Mouse (Mus musculus) liver, embryonic 15.5 days (tissue): ENCODE measurements around the gene Rnf183. TPM values are rescaled to one million over a fixed set of nuclear protein-coding genes. Genes with fewer than 3 reads are reported as not detected.
"Not testable (repeated sequence)": the region's sequence is repeated elsewhere in the genome, so short reads cannot be mapped to it uniquely, and the experiment has no call there.

Experiments used
- ATAC-seq: fragments of 200-750 bp; cut with Nextera tagmentation; 2 replicates; pipeline ENCODE4 v1.8.0; 2017; ENCODE audit warnings: moderate number of reproducible peaks, mild to moderate bottlenecking, moderate library complexity; ENCODE audit not compliant: insufficient read depth
- H3K27ac ChIP-seq: fragments of 300-500 bp; sonication (generic); replicated peaks from 2 replicates; pipeline ENCODE4 v1.5.1; 2015; ENCODE audit warnings: mild to moderate bottlenecking, inconsistent platforms
- H3K27me3 ChIP-seq: fragments of 300-500 bp; sonication (generic); 2 replicates; pipeline ENCODE4 v1.6.1; 2015; ENCODE audit warnings: mild to moderate bottlenecking, inconsistent platforms
- H3K36me3 ChIP-seq: fragments of 300-500 bp; sonication (generic); replicated peaks from 2 replicates; pipeline ENCODE4 v1.6.1; 2015; ENCODE audit warnings: moderate library complexity, mild to moderate bottlenecking, inconsistent platforms
- H3K4me1 ChIP-seq: fragments of 300-500 bp; sonication (generic); replicated peaks from 2 replicates; pipeline ENCODE4 v1.6.1; 2015; ENCODE audit warnings: inconsistent platforms
- H3K4me2 ChIP-seq: fragments of 300-500 bp; sonication (generic); 2 replicates; pipeline ENCODE4 v1.6.1; 2015; ENCODE audit warnings: moderate library complexity, mild to moderate bottlenecking, inconsistent platforms
- H3K4me3 ChIP-seq: fragments of 300-500 bp; sonication (generic); replicated peaks from 2 replicates; pipeline ENCODE4 v1.5.1; 2015; ENCODE audit warnings: mild to moderate bottlenecking, inconsistent platforms
- H3K9ac ChIP-seq: fragments of 300-500 bp; sonication (generic); 2 replicates; pipeline ENCODE4 v1.6.1; 2015; ENCODE audit warnings: moderate library complexity, mild to moderate bottlenecking, inconsistent platforms
- H3K9me3 ChIP-seq: fragments of 300-500 bp; sonication (generic); replicated peaks from 2 replicates; pipeline ENCODE4 v1.6.1; 2016; ENCODE audit warnings: inconsistent platforms
- WGBS: fragments of 180-500 bp; shearing (Covaris S2); methylation state at CpG from one replicate; pipeline ENCODE4 v1.1.7; 2015; ENCODE audit warnings: mixed read lengths; ENCODE audit not compliant: insufficient replicate concordance; 5-methylcytosine and 5-hydroxymethylcytosine counted together
- polyA plus RNA-seq: library from polyadenylated mRNA; unstranded; fragments of >200 nt; fragmentation: Nextera tagmentation; extraction: Ambion mirVana; gene quantifications from 2 replicates; pipeline ENCODE4 v1.2.1, GENCODE M21; 2015

Gene Rnf183
- not detected in 2 replicates for polyA plus RNA-seq

DNA sequence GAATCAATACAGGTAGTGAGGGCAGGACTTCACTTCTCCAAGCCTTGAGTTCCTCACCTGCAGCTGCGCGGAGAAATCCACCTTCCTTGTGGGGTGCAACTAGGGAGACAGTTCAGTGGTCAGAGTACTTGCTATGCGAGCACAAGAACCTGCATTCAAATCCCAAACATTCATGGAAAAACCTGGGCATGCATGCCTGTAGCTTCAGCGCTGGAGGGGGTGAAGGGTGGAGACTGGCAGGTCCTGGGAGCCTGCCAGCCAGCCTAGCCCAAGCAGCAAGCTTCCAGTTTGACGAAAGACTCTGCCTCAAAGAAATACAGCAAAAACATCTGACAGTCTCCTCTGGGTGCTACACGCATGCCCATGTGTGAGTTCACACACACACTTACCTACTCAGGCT, at the start of gene Rnf183:
Gene Rnf183, minus strand, starts transcription at position 172 of the 400 bp plus-strand sequence.
- Histone ChIP-seq H3K4me1 (peaks cover 16% of the 10 kb centered on the region), H3K4me3 (no peak within 1 kb of the TSS), H3K4me2 (no peak within 1 kb of the TSS), H3K27ac (no peak within 1 kb of the TSS), H3K36me3 (no peaks in the 10 kb centered on the region), H3K9me3 (no peaks in the 10 kb centered on the region), H3K27me3 (no peaks in the 10 kb centered on the region), H3K9ac (no peak within 1 kb of the TSS)
- WGBS: 75% methylated on average over 6 of the region's 6 CpGs
- ATAC-seq: no peak

DNA sequence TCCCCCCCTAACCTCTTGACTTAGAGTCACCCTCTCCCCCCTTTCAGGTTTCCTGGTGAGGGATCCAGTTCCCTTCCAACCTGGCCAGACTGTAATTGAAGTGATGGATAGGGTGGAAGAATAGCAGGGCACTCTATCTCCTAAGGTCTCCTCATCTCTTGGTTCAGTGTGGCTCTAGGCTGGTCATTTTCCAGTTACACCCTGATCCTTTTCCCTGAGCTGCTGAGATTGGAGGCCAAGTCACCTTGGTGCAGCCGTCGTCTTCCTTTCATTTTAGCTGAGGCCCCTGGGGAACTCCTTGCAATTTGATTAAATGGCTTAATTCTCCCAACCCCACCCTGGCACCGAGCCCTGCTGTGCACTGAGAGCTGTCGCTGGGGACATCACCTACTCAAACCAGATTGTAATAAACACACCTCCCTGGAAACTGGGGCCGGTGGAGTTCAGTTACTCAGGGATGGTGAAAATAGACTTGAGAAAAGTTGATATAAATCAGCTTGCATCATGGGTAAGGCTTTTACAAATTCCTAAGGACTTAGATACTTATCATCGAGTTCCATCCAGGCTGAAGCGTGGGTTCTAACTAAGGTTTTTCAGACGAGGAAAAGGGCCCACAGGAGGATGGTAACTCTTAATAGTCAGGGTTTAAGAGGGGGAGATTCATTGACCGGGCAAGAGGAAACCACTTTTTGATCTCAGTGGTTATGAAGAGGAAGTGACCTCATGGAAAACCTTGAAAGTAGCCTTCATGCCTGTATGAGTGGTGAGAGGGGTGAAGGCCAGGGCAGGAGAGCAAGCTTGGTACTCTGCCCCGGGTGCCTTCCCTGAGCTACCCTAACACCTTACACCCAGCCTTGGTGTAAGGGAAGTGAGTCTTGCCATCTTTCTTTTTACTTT, 45.9 kb upstream of the Rnf183 start:
- H3K4me3 ChIP-seq: no peak overlapping the region
- H3K9ac ChIP-seq: no peak overlapping the region
- no peak for ATAC-seq
- peaks cover 29% of the 10 kb centered on the region for H3K4me1 ChIP-seq
- 22% methylated on average over 10 of the region's 10 CpGs for WGBS
- H3K27ac ChIP-seq: no peak overlapping the region
- peaks cover 62% of the 10 kb centered on the region for H3K27me3 ChIP-seq
- no peak overlapping the region for H3K4me2 ChIP-seq
- no peaks in the 10 kb centered on the region for H3K36me3 ChIP-seq
- no peaks in the 10 kb centered on the region for H3K9me3 ChIP-seq

DNA sequence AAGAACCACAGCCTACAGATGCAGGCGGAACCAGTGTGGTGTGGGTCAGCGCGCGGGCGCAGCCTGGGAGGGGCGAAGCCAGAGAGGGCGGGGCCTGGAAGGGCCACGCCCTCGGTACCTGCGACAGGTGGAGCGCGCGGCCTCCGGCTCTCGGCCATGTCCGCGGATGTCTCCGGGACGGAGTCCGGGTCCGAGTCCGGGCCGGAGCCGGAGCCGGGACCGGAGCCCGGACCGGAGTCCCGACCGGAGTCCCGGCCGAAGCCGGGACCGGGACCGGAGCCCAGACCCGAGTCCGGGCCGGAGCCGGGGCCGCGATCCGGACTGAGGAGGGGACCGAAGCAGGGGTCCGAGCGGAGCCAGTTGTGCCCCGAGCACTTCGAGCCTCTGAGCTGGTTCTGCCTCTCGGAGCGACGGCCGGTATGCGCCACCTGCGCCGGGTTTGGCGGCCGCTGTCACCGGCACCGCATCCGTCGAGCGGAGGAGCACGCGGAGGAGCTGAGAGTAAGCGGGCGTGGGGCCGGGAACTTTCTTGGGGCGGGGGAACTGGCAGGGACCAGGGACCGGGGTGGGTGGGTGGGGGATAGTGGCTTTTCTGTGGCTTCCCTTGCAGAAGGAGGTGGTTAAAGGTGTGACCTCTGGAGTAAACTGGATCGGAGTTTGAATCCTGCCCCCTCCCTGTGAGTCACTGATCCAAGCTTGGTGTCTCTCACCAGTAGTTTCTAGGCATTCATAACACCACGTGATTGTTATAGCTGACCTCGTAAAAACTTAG, 45.1 kb upstream of the Rnf183 start, which contains the start of gene Bspry:
Gene Bspry, plus strand, starts transcription at position 117 of the 772 bp plus-strand sequence.
- H3K9me3 ChIP-seq: no peaks in the 10 kb centered on the region
- ATAC-seq: peak; percentile 65; the same call in 1 of the 2 replicates
- WGBS: 1% methylated on average over 71 of the region's 71 CpGs

DNA sequence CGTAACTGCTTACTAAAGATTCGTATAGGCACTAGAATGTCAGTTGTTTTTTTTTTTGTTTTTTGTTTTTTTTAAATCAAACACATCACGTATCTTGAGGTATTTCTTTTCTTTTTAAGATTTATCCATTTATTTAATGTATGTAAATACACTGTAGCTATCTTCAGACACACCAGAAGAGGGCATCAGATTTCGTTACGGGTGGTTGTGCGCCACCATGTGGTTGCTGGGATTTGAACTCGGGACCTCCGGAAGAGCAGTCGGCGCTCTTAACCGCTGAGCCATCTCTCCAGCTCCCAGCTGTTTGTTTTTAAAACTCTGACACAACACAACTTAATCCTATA, 44.5 kb upstream of the Rnf183 start:
- not testable (repeated sequence) for H3K9ac ChIP-seq, H3K27ac ChIP-seq, H3K36me3 ChIP-seq, H3K9me3 ChIP-seq, ATAC-seq
- WGBS: 12% methylated on average over 11 of the region's 11 CpGs
- H3K4me3 ChIP-seq: peak overlapping the region; percentile 53
- H3K4me1 ChIP-seq: peaks cover 16% of the 10 kb centered on the region
- peak overlapping the region; percentile 76 for H3K4me2 ChIP-seq
- H3K27me3 ChIP-seq: peaks cover 65% of the 10 kb centered on the region

More for the DNA sequence above, 45.1 kb upstream of the Rnf183 start, which contains the start of gene Bspry:
- no peak within 1 kb of the TSS for H3K9ac ChIP-seq
- H3K27ac ChIP-seq: no peak within 1 kb of the TSS
- H3K4me2 ChIP-seq: peak within 1 kb of the TSS; percentile 76
- H3K36me3 ChIP-seq: no peaks in the 10 kb centered on the region
- H3K4me3 ChIP-seq: peak within 1 kb of the TSS; percentile 53
- H3K4me1 ChIP-seq: peaks cover 21% of the 10 kb centered on the region
- peaks cover 65% of the 10 kb centered on the region for H3K27me3 ChIP-seq

DNA sequence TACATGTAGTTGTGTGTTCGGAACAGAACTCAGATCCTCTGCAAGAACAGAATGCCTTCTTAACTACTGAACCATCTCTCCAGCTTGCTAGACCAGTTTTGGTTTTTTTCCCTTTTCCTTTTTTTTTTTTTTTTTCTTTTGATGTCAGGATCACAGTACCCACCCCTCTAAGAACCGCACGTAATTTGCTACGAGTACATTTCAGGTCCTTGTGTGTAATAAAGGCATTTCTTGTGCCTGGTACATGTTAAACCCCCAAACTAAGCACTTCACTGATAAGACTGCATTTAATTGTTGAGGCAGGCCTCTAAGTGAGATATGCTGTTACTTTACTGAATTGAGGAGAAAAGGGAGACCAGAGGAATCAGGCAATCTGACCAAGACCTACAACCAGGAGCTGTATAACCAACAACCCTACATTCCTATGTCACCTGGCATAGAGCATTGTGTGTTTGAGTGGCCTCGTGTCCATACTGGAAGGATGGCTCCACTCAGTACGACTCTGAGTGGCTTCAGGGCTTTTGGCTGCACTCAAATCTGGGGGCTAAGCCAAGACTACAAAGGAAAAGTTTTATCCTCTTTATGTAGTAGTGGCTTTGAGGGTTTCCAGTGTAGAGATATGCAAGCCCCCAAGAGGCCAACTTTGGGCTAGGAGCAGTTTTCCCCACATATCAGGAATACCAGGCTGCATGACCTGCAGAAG, 42.6 kb upstream of the Rnf183 start:
- no peak overlapping the region for H3K9ac ChIP-seq
- H3K4me2 ChIP-seq: no peak overlapping the region
- H3K27ac ChIP-seq: no peak overlapping the region
- ATAC-seq: no peak
- H3K9me3 ChIP-seq: no peaks in the 10 kb centered on the region
- peaks cover 64% of the 10 kb centered on the region for H3K27me3 ChIP-seq
- H3K4me3 ChIP-seq: no peak overlapping the region
- WGBS: 61% methylated on average over 6 of the region's 6 CpGs
- H3K36me3 ChIP-seq: no peaks in the 10 kb centered on the region
- peaks cover 20% of the 10 kb centered on the region for H3K4me1 ChIP-seq

DNA sequence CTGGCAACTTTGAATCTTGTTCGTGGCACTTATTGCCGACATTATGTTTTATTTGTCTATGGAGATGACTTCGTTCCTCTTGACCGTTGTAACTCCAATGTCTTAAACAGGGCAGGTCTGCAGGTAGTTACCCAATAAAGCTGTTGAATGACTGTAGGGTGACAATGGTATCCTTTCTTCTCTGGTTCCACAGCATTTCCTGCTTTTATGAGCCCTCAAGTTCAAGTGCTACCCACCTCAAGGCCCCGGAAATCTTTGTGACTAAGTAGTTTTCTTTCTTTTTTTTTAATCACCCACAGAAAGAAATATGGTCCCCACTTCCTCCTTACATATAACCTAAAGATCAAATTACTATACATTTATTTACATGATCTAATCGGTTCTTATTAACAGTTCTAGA, 40.7 kb upstream of the Rnf183 start:
- Histone ChIP-seq H3K36me3 (no peaks in the 10 kb centered on the region), H3K9ac (no peak overlapping the region), H3K4me1 (peaks cover 21% of the 10 kb centered on the region), H3K4me3 (no peak overlapping the region), H3K27ac (no peak overlapping the region), H3K27me3 (peaks cover 45% of the 10 kb centered on the region), H3K4me2 (no peak overlapping the region), H3K9me3 (no peaks in the 10 kb centered on the region)
- 73% methylated on average over 6 of the region's 6 CpGs for WGBS
- ATAC-seq: no peak

DNA sequence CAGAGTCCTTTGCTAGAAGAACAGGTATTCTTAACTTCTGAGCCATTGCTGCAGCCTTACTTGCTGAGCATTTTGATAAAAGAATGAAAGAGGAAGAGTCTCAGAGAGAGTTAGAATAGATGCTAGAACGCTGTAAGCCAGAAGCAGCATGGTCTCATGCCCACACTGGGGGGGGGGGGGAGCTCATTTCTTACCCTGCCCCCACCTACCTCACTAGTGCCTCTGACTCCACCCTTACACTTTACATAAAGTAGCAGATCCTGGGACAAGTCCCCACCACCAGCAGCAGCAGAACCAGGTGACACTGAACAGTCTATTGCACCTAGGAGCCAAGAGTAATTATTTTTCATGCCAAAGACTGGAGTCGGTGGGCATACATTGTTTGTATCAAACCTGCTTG, 40.1 kb upstream of the Rnf183 start:
- WGBS: 80% methylated on average over 2 of the region's 2 CpGs
- ATAC-seq: no peak
- peaks cover 39% of the 10 kb centered on the region for H3K27me3 ChIP-seq

DNA sequence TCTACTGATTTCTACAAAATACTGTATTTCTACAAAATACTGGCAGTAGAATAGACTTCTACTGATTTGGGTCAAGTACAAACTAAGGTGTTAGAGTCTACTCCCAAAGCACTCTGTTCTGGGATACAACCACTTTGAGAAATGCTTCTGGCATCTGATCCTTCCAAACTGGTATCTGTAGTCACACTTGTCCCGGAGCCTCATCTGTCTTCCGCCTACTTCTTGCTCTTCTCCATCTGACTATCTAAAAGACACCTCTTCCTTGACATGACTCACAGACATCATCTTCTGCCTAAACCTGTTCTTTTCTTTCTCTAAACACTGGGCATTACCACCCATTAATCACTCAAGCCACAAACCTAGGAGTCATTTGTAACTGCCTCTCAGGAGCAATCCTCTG, 37.0 kb upstream of the Rnf183 start:
- Histone ChIP-seq H3K4me3 (no peak overlapping the region), H3K4me1 (peaks cover 12% of the 10 kb centered on the region), H3K36me3 (no peaks in the 10 kb centered on the region), H3K9ac (no peak overlapping the region), H3K27ac (no peak overlapping the region), H3K9me3 (no peaks in the 10 kb centered on the region), H3K27me3 (peaks cover 10% of the 10 kb centered on the region), H3K4me2 (no peak overlapping the region)
- 89% methylated on average over 2 of the region's 2 CpGs for WGBS
- no peak for ATAC-seq

More for the DNA sequence above, 40.1 kb upstream of the Rnf183 start:
- Histone ChIP-seq H3K4me2 (no peak overlapping the region), H3K36me3 (no peaks in the 10 kb centered on the region), H3K9ac (no peak overlapping the region), H3K4me3 (no peak overlapping the region), H3K27ac (no peak overlapping the region), H3K9me3 (no peaks in the 10 kb centered on the region), H3K4me1 (peaks cover 21% of the 10 kb centered on the region)

DNA sequence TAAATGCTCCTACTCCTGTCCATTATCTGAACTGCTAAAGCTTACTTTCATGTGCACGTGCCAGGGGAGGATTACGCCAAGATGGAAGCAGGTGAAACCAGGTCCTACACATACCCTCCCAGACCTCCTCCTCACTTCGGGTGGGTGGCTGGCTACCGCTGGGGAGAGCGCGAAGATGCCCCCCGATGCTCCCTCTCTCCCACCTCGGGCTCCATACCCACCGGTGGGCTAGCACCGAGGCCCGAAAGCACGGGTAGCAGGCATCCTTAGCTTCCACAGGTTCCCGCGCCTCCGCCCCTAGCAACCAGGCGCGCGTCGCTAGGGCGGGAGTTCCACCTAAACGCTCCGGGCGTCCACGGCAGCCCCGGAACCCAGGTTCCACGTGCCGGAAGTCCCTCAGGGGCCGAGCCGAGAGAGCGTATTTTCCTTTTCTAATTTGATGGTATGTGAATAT, 35.6 kb upstream of the Rnf183 start, which contains the start of gene Wdr31:
Gene Wdr31, minus strand, starts transcription at position 299 of the 454 bp plus-strand sequence.
- H3K4me1 ChIP-seq: peaks cover 12% of the 10 kb centered on the region
- H3K9ac ChIP-seq: peak within 1 kb of the TSS; percentile 52
- WGBS: 2% methylated on average over 30 of the region's 30 CpGs
- H3K36me3 ChIP-seq: no peaks in the 10 kb centered on the region
- H3K4me2 ChIP-seq: peak within 1 kb of the TSS; percentile 90
- H3K9me3 ChIP-seq: no peaks in the 10 kb centered on the region
- peak within 1 kb of the TSS; percentile 68 for H3K4me3 ChIP-seq
- H3K27ac ChIP-seq: 0 out of 2 replicates have a peak within 1 kb of the TSS, but pooled peaks have one; percentile 16
- peak; percentile 84 for ATAC-seq
- H3K27me3 ChIP-seq: 0 out of 2 replicates have a peak, but pooled peaks cover under 1% of the 10 kb centered on the region

DNA sequence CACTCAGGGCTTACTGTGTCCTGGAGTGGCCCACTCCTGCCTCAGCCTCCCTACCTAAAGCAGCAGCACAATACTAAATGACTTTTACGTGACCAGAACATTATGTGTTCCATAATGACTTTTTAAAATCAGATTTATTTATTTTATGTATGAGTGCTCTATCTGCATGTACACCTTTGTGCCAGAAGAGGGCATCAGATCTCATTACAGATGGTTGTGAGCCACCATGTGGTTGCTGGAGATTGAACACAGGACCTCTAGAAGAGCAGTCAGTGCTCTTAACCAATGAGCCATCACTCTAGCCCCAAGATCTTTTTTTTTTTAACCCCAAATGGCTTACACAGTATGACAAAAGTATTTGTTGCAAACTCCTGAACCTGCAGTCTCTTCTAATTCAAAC, 33.1 kb upstream of the Rnf183 start:
- H3K36me3 ChIP-seq: no peaks in the 10 kb centered on the region
- H3K27me3 ChIP-seq: no peaks in the 10 kb centered on the region
- peaks cover 7% of the 10 kb centered on the region for H3K4me1 ChIP-seq
- H3K27ac ChIP-seq: no peak overlapping the region
- no peak overlapping the region for H3K4me2 ChIP-seq
- H3K9ac ChIP-seq: no peak overlapping the region
- no peak overlapping the region for H3K4me3 ChIP-seq
- no peak for ATAC-seq
- WGBS: 78% methylated on average over 1 of the region's 1 CpGs
- no peaks in the 10 kb centered on the region for H3K9me3 ChIP-seq
